Mouse (Mus musculus) spleen, adult 2 months (tissue): ENCODE results near the gene Arfgef3.

Experiments used
- CTCF ChIP-seq: fragments of 200-500 bp; IDR thresholded peaks from 2 replicates; pipeline ENCODE4 v1.5.1; 2011; ENCODE audit warnings: mild to moderate bottlenecking, inconsistent platforms; ENCODE audit not compliant: insufficient read depth, insufficient read length, insufficient replicate concordance; ENCODE audit errors: extremely low read depth
- POLR2A ChIP-seq: fragments of 200-500 bp; IDR thresholded peaks from 2 replicates; pipeline ENCODE4 v1.6.1; 2011; ENCODE audit warnings: low read depth, low read length, inconsistent platforms

DNA sequence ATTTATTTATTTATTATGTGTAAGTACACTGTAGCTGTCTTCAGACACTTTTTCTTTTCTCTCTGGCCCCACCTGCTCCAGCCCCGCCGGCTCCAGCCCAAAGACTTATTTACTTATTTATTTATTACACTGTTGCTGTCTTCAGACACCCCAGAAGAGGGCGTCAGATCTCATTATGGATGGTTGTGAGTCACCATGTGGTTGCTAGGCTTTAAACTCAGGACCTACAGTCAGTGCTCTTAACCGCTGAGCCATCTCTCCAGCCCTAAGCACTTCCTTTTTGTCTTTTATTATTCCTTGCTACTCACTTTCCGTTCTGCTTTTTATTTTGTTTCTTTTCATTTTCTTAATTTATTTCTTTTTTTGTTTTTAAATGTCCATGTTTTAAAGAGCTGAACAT is 182.3 kb downstream of the Arfgef3 start:
- TF ChIP-seq POLR2A (no peak), CTCF (no peak)
